Mouse (Mus musculus) G1E-ER4 (cell line): ENCODE measurements around the gene Slc35d2. TPM values are rescaled to one million over a fixed set of nuclear protein-coding genes. Genes with fewer than 3 reads are reported as not detected.

Source experiments
- GATA1 ChIP-seq: IDR thresholded peaks from one replicate; pipeline ENCODE4 v1.8.0; 2012; ENCODE audit warnings: low read length, inconsistent platforms
- polyA plus RNA-seq: library from polyadenylated mRNA; stranded (reverse); fragments of >175 nt; gene quantifications from 2 replicates; pipeline ENCODE4 v1.2.3, GENCODE M21; 2012

Gene Slc35d2
- polyA plus RNA-seq, 1 experiment: not detected

GRCm38 (mm10) chr13:64129616-64130375 is 628 bp upstream of the Slc35d2 start:
- no peak for TF ChIP-seq GATA1

GRCm38 (mm10) chr13:64126316-64126715 is 2.9 kb downstream of the Slc35d2 start:
- no peak for TF ChIP-seq GATA1

DNA sequence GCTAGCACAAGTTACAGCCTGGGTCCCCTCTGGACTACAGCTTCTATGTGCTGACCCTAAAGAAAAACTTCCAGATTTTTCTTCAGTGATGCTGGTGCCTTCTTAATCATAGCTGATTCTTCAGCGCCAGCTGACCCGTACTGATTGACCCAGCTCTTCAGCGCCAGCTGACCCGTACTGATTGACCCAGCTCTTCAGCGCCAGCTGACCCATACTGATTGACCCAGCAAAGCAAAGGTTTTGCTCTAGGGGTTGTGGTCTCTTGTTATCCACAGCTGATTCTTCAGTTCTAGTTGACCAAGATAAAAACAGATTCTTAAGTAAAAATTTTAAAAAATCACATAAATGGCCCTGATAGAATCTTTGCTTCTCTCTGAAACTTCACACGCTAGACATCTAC is 4.3 kb downstream of the Slc35d2 start:
- no peak for TF ChIP-seq GATA1

DNA sequence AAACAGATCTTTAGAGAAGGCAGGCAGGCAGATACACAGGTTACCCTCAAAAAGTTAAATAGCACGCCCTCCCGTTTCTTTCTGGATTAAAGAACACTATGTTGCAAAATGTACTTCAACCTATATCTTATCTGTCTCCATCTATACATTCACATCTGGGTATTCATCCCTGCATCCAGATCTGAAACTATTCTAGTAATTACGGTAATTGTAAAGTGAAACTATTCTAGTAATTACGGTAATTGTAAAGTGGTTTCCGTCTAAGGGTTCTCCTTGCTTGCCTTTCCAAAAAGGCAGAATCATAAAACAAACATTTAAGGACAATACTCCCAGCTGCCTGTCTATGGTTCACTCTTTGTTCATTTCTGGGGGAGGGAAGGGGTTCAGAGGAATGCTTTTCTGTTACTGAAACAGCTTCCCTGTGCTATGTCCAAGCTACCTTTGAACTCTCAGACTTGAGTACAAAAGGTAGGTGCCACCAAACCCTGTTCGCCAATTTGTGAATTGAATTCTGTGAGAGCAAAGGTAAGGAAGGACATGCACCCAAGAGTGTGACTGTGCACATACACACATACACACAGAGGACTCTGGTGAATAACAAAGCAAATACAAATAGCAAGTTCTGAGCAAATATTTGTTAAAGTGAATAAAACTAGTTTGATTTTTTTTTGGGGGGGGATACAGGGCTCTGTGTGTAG is 5.5 kb downstream of the Slc35d2 start:
- no peak for TF ChIP-seq GATA1

DNA sequence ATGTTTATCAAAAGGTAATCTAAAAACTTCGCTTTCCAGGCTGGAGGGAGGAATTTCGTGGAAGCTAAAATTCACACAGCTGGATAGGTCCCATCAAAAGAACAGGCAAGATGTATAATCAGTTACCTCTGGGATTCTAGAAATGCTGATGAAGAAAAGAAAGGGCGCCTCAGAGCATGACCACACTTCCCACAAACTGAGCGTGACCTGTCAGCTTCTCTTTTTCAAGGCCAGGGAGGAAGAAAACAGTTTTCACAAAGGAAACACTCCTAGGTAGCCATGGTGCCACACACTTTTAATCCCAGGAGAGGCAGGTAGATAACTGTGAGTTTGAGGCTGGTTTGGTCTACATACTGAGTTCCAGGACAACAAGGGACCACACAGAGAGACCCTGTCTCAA is 8.4 kb downstream of the Slc35d2 start:
- no peak for TF ChIP-seq GATA1

DNA sequence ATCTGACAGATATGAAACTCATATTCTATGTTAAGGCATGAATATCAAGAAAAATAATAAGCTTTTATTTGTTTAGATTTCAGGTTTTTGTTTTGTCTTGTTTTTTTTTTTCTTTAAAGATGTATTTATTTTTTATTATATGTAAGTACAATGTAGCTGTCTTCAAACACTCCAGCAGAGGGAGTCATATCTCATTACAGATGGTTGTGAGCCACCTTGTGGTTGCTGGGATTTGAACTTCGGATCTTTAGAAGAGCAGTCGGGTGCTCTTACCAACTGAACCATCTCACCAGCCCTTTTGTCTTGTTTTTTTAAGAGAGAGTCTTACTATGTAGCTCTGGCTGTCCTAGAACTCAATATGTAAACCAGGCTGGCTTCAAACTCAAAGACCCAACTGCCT is 11.7 kb downstream of the Slc35d2 start:
- no peak for TF ChIP-seq GATA1

DNA sequence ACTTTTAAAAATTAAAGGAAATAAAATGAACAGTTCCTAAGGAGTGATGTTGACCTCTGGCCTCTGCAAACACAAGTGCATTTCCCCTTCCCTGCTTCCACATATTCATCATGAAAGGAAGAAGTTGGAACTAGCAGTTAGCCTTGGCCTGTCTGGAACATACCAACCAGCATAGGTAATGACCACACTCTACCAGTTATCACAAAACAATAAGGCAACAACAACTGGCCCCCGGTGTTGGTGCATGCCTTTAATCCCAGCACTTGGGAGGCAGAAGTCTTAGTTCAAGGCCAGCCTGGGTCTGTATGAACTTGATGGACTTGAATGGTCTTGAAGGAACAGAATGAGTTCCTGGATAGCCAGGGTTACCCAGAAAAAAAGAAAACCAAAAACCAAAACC is 18.7 kb downstream of the Slc35d2 start:
- no peak for TF ChIP-seq GATA1

DNA sequence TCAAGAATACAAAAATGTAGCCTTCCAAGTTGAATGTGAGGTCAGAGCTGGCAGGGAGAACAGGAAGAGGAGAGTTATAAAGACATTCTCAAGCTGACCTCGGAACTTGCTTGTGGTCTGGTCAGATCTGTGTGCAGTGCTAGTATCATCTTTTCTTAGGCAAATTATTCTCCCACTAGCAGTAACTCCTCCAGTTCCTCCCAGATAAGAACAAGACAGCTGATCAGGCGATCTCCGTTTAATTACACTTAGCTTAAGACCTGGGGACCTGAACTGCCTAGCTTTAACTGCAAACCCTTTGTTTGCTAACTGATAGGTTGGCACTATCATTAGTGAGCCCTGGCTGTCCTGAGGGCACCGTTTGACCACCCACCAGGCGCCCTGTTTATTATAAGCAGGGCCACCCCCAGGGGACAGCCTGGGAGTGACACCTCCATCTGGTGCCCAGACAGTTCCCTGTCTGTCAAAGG is 20.8 kb downstream of the Slc35d2 start:
- TF ChIP-seq GATA1: no peak

DNA sequence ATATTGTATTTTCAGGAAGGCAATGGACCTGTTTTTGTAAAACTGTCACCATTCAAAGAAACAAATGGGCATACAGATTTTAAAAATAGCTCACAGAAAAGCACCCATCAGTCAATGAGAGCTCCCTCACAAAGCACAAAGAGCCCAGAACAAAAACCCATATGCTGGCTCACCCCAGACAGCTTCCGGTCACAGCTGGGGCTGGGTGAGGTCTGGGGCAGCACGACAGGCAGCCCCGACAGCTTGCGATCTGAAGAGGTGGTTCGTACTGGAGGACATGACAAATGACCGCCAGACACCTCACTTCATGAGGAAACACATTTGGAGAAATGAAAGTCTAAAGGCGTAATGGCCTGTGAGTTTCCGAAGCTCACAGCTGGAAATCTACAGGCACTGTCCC is 21.6 kb downstream of the Slc35d2 start:
- TF ChIP-seq GATA1: no peak

- TF ChIP-seq GATA1: no peak
Measured at GRCm38 (mm10) chr13:64107105-64107504, 22.1 kb downstream of the Slc35d2 start.

- TF ChIP-seq GATA1: no peak
Measured at GRCm38 (mm10) chr13:64105690-64106089, 23.5 kb downstream of the Slc35d2 start.

DNA sequence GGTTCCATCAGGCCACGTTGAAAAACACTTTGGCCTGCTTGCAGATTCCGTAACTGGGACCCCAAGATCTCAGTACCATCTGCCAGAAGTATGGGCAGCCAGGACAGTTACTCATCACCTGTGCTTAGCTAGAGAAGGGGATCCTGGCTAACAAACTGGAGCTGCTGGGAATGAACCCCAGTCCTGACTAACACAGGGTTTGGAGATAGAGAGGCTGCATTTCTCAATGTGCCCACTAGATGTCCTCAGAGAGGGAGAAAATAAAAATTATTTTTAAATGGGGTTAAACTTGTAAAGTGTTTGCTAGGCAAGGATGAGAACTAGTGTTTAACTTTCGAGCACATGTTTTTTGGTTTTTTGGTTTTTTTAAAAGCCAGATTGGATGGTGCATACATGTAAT is 29.0 kb downstream of the Slc35d2 start:
- no peak for TF ChIP-seq GATA1

GRCm38 (mm10) chr13:64098992-64099391 is 30.2 kb downstream of the Slc35d2 start:
- TF ChIP-seq GATA1: no peak

DNA sequence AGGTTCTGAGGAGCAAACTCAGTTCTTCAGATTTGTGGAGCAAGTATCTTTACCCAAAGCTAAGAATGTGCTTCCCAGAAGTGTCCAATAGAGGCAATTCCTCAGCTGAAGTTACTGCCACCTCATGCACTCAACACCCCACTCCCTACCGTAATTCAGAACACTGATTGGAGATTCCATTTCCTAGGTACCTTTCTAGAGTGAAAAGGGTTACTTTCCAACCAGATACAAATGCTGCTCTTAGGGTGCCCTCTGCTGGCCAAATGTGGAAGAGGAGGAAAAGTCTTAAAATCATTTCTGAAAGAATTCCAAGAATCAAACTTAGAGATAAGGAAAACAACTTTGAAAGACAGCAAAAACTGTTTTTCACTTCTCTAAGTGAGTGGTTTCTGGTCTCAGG is 35.8 kb downstream of the Slc35d2 start:
- no peak for TF ChIP-seq GATA1

DNA sequence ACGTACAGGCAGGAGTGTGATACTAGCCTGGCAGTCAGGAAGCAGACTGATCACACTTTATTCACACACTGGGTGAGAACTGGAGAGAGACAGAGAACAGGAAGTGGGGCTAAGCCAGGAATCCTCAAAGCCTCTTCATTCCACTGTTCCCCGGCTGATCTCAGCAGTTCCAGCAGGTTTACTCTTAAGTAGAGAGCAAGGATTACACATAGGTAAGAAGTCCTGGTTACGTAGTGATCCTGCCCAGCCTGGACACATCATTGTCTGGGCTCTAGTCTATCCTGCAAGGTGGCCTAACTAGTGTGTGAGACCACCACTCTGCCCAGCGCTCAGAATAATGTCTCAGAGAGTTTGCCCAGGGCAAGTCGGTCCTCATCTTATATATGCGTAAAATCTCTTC is 36.4 kb downstream of the Slc35d2 start:
- no peak for TF ChIP-seq GATA1

- TF ChIP-seq GATA1: no peak
Measured at GRCm38 (mm10) chr13:64092141-64092540, 37.0 kb downstream of the Slc35d2 start.

- no peak for TF ChIP-seq GATA1
Measured at GRCm38 (mm10) chr13:64091006-64091405, 38.2 kb downstream of the Slc35d2 start.

GRCm38 (mm10) chr13:64090278-64090677 is 38.9 kb downstream of the Slc35d2 start:
- no peak for TF ChIP-seq GATA1
